Mouse (Mus musculus) testis, adult 2 months (tissue): ENCODE measurements around the gene Ebf3.

Source experiments
- CTCF ChIP-seq: fragments of 200-500 bp; IDR thresholded peaks from 2 replicates; pipeline ENCODE4 v1.5.1; 2012; ENCODE audit warnings: low read depth, mild to moderate bottlenecking, inconsistent platforms, low read length, moderate library complexity; ENCODE audit not compliant: control insufficient read depth, insufficient read depth, insufficient replicate concordance
- POLR2A ChIP-seq: fragments of 200-500 bp; IDR thresholded peaks from 2 replicates; pipeline ENCODE4 v1.6.1; 2012; ENCODE audit warnings: low read depth, mild to moderate bottlenecking, inconsistent platforms, low read length, moderate library complexity; ENCODE audit not compliant: control insufficient read depth

DNA sequence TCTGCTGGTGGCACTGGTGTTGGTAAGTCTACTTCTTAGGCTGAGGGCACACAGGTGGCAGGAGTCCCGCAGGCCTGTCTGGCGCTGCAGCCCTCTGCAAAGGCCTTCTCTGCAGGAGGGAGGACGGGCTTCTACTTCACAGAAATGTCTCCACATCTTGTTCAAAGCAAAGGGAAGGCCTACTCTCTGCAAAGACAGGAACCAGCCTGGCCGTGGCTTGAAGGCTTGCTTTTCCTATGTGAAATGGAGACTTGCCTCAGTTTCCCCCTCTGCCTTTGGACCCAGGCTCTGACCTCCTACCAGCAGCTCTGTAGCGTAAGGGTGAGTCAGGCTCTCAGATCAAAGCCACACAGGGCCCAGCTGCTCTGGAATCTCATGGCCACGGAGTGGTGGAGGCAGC is 117.7 kb downstream of the Ebf3 start:
- TF ChIP-seq POLR2A (no peak), CTCF (no peak)
